Mouse (Mus musculus): ENCODE measurements at regions not wholly inside any gene's neighbourhood (a gene's known extent, or its start where the extent isn't known, plus 50 kb on each side); places are given as distances from the start of the nearest gene placed in this dataset.
A peak's percentile ranks its signal among the peaks of the same experiment; 100 is the strongest.

- no peak overlapping the region for H3K9ac ChIP-seq (ENCODE audit: low read length)
- no peak overlapping the region for H3K4me3 ChIP-seq (ENCODE audit: low read depth, low read length)
- DNase-seq (ENCODE audit: low spot score) (no peak), ATAC-seq (ENCODE audit: low FRiP score, low TSS enrichment) (0 out of 2 replicates have a peak, but pooled peaks have one; percentile 63)
- H3K27ac ChIP-seq (replicated peaks) = no peak overlapping the region
- no peak overlapping the region for H3K4me2 ChIP-seq (replicated peaks; ENCODE audit: low read depth)
- H3K4me1 ChIP-seq (replicated peaks; ENCODE audit: control insufficient read depth, insufficient read depth) = no peaks in the 10 kb centered on the region
- WGBS = 95% methylated on average over 2 of the region's 2 CpGs
- H3K9me3 ChIP-seq (ENCODE audit: control insufficient read depth, low read length) = no peaks in the 10 kb centered on the region
- TF ChIP-seq EP300 (optimal IDR thresholded peaks at IDR 0.05) (no peak), CTCF (IDR thresholded peaks at IDR 0.05; ENCODE audit: low read depth) (no peak)
- H3K27me3 ChIP-seq (ENCODE audit: control insufficient read depth, insufficient read depth, low read length) = no peaks in the 10 kb centered on the region
- H3K36me3 ChIP-seq (ENCODE audit: control insufficient read depth, insufficient read depth, low read length) = no peaks in the 10 kb centered on the region
Observed at GRCm38 (mm10) chr6:47354515-47354914, 98.7 kb upstream of the Cul1 start.

- H3K9me3 ChIP-seq (ENCODE audit: control insufficient read depth, low read length) = no peaks in the 10 kb centered on the region
- H3K36me3 ChIP-seq (ENCODE audit: control insufficient read depth, insufficient read depth, low read length) = no peaks in the 10 kb centered on the region
- WGBS = 66% methylated on average over 7 of the region's 7 CpGs
- H3K27me3 ChIP-seq (ENCODE audit: control insufficient read depth, insufficient read depth, low read length) = no peaks in the 10 kb centered on the region
- H3K4me1 ChIP-seq (replicated peaks; ENCODE audit: control insufficient read depth, insufficient read depth) = no peaks in the 10 kb centered on the region
- no peak overlapping the region for H3K9ac ChIP-seq (ENCODE audit: low read length)
- H3K4me2 ChIP-seq (replicated peaks; ENCODE audit: low read depth) = no peak overlapping the region
- DNase-seq (ENCODE audit: low spot score) = no peak
- H3K27ac ChIP-seq (replicated peaks) = no peak overlapping the region
- TF ChIP-seq CTCF (IDR thresholded peaks at IDR 0.05; ENCODE audit: low read depth) (no peak), EP300 (optimal IDR thresholded peaks at IDR 0.05) (no peak)
- no peak overlapping the region for H3K4me3 ChIP-seq (ENCODE audit: low read depth, low read length)
- ATAC-seq (ENCODE audit: low FRiP score, low TSS enrichment) = peak; percentile 66
Observed at GRCm38 (mm10) chr6:47355500-47355899, 97.7 kb upstream of the Cul1 start.

- no peak overlapping the region for H3K9ac ChIP-seq (ENCODE audit: low read length)
- no peak for DNase-seq (ENCODE audit: low spot score)
- WGBS = 71% methylated on average over 7 of the region's 7 CpGs
- no peaks in the 10 kb centered on the region for H3K27me3 ChIP-seq (ENCODE audit: control insufficient read depth, insufficient read depth, low read length)
- TF ChIP-seq CTCF (IDR thresholded peaks at IDR 0.05; ENCODE audit: low read depth) (no peak), EP300 (optimal IDR thresholded peaks at IDR 0.05) (no peak)
- no peak overlapping the region for H3K4me3 ChIP-seq (ENCODE audit: low read depth, low read length)
- H3K9me3 ChIP-seq (ENCODE audit: control insufficient read depth, low read length) = no peaks in the 10 kb centered on the region
- no peak overlapping the region for H3K27ac ChIP-seq (replicated peaks)
- H3K36me3 ChIP-seq (ENCODE audit: control insufficient read depth, insufficient read depth, low read length) = no peaks in the 10 kb centered on the region
- H3K4me1 ChIP-seq (replicated peaks; ENCODE audit: control insufficient read depth, insufficient read depth) = no peaks in the 10 kb centered on the region
- H3K4me2 ChIP-seq (replicated peaks; ENCODE audit: low read depth) = no peak overlapping the region
- no peak for ATAC-seq (ENCODE audit: low FRiP score, low TSS enrichment)
Observed at GRCm38 (mm10) chr6:47356500-47356899, 96.7 kb upstream of the Cul1 start.

GRCm38 (mm10) chr6:47358686-47359085 is 94.5 kb upstream of the Cul1 start:
- Histone ChIP-seq H3K4me2 (replicated peaks; ENCODE audit: low read depth) (no peak overlapping the region), H3K36me3 (ENCODE audit: control insufficient read depth, insufficient read depth, low read length) (no peaks in the 10 kb centered on the region), H3K9ac (ENCODE audit: low read length) (no peak overlapping the region), H3K27me3 (ENCODE audit: control insufficient read depth, insufficient read depth, low read length) (no peaks in the 10 kb centered on the region), H3K9me3 (ENCODE audit: control insufficient read depth, low read length) (no peaks in the 10 kb centered on the region), H3K4me1 (replicated peaks; ENCODE audit: control insufficient read depth, insufficient read depth) (no peaks in the 10 kb centered on the region), H3K4me3 (ENCODE audit: low read depth, low read length) (no peak overlapping the region), H3K27ac (replicated peaks) (no peak overlapping the region)
- ATAC-seq (ENCODE audit: low FRiP score, low TSS enrichment) (0 out of 2 replicates have a peak, but pooled peaks have one; percentile 40), DNase-seq (ENCODE audit: low spot score) (no peak)
- WGBS = 43% methylated on average over 2 of the region's 2 CpGs
- TF ChIP-seq EP300 (optimal IDR thresholded peaks at IDR 0.05) (no peak), CTCF (IDR thresholded peaks at IDR 0.05; ENCODE audit: low read depth) (peak; percentile 70)

- Histone ChIP-seq H3K4me1 (replicated peaks; ENCODE audit: control insufficient read depth, insufficient read depth) (no peaks in the 10 kb centered on the region), H3K27me3 (ENCODE audit: control insufficient read depth, insufficient read depth, low read length) (no peaks in the 10 kb centered on the region), H3K4me2 (replicated peaks; ENCODE audit: low read depth) (no peak overlapping the region), H3K9ac (ENCODE audit: low read length) (no peak overlapping the region), H3K4me3 (ENCODE audit: low read depth, low read length) (no peak overlapping the region), H3K27ac (replicated peaks) (no peak overlapping the region), H3K36me3 (ENCODE audit: control insufficient read depth, insufficient read depth, low read length) (no peaks in the 10 kb centered on the region), H3K9me3 (ENCODE audit: control insufficient read depth, low read length) (no peaks in the 10 kb centered on the region)
- no peak for TF ChIP-seq CTCF (IDR thresholded peaks at IDR 0.05; ENCODE audit: low read depth)
- no peak for TF ChIP-seq EP300 (optimal IDR thresholded peaks at IDR 0.05)
- WGBS = 91% methylated on average over 1 of the region's 1 CpGs
- DNase-seq (ENCODE audit: low spot score) (no peak), ATAC-seq (ENCODE audit: low FRiP score, low TSS enrichment) (no peak)
Observed at GRCm38 (mm10) chr6:47364002-47364401, 89.2 kb upstream of the Cul1 start.

- Histone ChIP-seq H3K4me1 (replicated peaks; ENCODE audit: control insufficient read depth, insufficient read depth) (no peaks in the 10 kb centered on the region), H3K9ac (ENCODE audit: low read length) (no peak overlapping the region), H3K27me3 (ENCODE audit: control insufficient read depth, insufficient read depth, low read length) (no peaks in the 10 kb centered on the region), H3K9me3 (ENCODE audit: control insufficient read depth, low read length) (no peaks in the 10 kb centered on the region), H3K4me3 (ENCODE audit: low read depth, low read length) (no peak overlapping the region), H3K36me3 (ENCODE audit: control insufficient read depth, insufficient read depth, low read length) (no peaks in the 10 kb centered on the region), H3K4me2 (replicated peaks; ENCODE audit: low read depth) (no peak overlapping the region), H3K27ac (replicated peaks) (no peak overlapping the region)
- 59% methylated on average over 2 of the region's 2 CpGs for WGBS
- TF ChIP-seq EP300 (optimal IDR thresholded peaks at IDR 0.05) (no peak), CTCF (IDR thresholded peaks at IDR 0.05; ENCODE audit: low read depth) (no peak)
- ATAC-seq (ENCODE audit: low FRiP score, low TSS enrichment) = no peak
- no peak for DNase-seq (ENCODE audit: low spot score)
Observed at GRCm38 (mm10) chr6:47364556-47364955, 88.6 kb upstream of the Cul1 start.

Measured in stomach, postnatal 0 days (tissue).